Mouse (Mus musculus): ENCODE data around the gene Ccdc34. TPM values are rescaled to one million over a fixed set of nuclear protein-coding genes. Genes with fewer than 3 reads are reported as not detected.

Gene Ccdc34
- total RNA-seq, 1 experiment from 2014 or later: 15.9 TPM

DNA sequence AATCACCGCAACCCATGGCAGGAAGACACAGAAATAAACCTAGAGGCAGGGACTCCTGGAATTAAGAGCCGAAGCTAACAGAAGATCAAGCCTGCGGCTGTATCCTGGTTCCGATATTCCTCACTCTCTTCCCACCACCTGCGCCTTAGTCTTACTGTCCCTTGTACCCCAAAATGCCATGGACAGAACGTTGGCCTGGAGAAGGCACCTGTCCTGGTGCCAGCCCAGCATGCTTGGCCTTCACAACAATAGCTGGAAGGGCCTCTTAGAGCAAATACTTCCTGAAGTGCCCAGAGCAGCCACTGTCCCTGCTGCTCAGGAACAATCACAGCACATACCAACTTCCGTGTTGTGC lies 162.7 kb downstream of the Ccdc34 start:
- peak; percentile 14 for DNase-seq

DNA sequence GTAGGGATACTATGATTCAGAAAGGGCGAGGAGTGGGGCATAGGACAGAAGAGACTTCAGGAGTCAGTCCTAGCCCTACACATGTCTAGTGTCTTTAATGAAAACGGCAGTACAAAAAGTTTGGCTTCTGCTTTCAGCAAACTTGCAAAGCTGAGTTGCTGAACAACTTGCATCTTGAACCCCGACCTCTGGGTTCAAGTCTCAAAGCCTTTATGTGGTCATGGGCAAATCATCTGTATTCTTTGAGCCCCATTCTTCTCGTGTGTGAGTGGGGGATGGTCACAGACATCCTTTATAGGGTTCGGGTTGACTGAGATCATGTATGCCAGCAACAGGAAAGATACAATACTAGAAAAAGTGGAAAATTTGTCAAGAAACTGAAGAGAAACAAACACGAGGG lies 164.0 kb downstream of the Ccdc34 start:
- DNase-seq: no peak

DNA sequence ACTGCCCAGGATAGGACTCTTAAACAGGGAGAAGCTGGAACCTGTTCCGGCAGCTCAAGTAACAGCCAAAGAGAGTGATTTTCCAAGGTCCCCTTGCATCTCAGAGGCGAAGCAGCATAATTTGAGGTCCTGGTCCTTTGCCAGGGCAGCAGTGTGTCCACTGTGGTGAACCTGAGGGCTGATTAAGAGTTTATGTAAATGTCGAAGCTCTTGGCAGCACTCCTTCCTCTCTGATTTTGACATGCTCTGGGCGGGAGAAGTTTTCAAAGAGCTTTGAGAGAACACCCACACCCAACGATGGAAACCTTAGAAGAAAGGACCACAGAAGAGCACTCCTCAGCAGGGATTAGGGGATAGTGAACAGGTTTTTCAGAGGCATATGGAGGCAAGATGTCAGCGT lies 164.6 kb downstream of the Ccdc34 start:
- DNase-seq: no peak

DNA sequence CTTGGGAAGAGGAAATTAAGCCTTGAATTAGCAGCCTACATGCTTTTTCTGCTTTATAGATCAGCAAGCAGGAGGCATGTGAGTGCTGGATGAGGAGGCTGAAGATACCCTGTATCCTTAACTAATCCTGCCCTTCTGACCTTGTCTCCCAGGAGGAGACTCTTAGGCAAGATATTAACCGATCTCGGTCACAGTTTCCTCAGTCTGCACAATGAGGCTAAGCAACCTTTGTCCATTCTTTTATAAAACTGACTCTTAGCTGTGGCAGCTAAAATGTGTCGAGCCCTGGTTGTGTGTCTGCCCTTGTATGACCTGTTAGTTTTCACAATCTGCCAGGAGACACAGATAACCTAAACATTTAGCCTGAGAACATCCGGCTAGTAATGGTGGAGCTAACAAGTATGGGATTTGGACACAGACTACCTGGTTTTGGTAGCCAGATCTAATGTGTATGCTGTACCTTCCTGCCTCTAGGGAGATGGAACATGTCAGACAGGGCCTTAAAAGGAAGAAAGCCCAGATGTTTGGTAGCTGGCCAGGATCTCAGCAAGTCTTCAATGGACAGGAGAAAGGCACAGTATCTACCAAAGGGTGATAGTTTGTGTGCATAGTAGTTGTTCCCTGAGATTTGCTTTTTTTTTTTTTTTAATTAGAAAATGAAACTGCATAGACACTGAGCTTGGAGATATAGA lies 165.3 kb downstream of the Ccdc34 start:
- no peak for DNase-seq

DNA sequence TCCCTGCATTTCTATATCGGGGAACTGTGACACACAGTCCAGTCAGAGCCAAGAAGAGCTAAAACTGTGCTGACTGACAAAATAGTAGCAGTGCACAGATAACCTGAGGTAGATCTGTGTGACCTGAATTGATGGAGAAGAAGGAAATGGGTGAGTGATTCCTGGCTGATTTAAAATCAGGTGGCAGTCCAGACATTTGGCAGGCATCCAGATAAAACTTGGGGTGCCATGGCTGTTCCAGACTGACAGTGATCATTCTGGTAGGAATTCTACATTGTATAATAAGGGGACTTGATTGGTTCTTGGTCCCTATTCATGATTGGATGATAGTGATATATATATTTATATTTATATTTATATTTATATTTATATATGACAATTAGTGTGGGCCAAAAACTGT lies 166.5 kb downstream of the Ccdc34 start:
- DNase-seq: no peak

DNA sequence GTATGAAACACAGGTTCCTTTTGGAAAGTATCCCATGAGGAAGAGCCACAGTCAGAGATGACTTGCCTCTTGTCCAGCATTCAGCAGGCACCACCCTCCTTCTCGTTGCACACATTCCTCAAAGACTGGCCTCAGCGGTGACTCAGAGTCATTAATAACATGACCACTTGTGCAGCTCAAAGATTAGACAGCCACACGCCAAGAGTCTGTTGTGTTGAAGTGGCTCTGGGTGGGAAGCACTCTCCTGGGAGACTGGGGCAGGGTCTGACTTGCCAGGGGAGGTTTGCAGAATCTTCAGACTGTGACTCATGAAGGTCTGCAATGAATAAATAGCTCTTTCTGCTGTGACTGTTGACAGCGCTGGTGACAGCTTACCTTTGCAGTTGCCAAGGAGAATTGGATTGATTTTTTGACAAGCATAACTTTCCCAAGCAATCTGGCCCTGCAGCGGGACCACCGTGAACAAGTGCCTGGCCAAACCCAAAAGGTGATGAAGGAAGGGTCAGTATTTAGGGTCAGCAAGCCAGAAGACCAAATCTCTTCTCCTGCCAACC lies 168.9 kb downstream of the Ccdc34 start:
- DNase-seq: peak; percentile 66

DNA sequence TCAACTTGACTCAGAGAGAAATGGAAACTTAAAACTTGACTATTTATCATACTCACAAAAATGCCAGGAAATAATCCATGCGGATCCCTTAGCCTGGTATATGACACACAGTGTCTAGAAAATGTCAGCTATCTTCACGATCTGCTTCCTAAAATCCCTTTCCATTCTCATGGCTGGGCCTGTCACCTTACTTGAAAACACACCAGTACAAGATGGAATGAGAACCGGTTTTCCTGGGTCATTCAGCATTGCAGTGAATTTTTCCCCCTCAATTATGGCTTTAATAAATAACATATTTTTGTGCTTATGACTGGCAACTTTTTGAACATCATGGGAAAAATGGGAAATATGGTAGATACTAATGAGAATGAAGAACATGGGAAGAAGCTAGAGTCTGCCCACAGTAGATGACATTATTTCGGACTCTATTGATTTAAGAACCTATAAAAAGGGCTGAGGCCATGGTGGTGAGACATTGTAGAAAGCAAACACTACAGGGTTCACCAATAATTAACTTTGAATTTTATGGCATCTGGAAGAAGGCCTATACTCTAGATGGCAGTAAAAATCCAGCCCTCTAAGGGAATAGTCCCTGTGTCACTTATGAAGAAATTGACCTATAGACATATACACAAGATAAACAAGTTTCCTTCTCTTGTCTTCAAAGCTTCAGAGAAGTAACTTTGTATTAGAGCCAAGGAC lies 171.2 kb downstream of the Ccdc34 start:
- DNase-seq: no peak

DNA sequence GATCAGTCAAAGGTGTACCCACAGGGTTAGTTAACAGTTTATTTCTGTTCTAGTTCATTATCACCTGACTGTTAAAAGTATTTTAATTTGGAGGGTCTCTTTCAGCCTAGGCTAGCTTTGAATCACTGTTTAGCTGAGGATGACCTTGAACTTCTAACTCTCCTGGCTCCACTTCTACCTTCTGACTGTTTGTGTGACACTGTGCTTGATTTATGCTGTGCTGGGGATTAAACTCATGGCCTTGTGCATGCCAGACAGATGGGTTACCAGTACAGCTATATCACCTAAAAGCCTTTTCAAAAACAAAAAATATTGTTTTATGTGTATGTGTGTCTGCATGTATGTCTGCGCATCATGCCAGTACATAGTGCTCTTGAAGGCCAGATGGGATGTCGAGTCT lies 172.8 kb downstream of the Ccdc34 start:
- DNase-seq: no peak

DNA sequence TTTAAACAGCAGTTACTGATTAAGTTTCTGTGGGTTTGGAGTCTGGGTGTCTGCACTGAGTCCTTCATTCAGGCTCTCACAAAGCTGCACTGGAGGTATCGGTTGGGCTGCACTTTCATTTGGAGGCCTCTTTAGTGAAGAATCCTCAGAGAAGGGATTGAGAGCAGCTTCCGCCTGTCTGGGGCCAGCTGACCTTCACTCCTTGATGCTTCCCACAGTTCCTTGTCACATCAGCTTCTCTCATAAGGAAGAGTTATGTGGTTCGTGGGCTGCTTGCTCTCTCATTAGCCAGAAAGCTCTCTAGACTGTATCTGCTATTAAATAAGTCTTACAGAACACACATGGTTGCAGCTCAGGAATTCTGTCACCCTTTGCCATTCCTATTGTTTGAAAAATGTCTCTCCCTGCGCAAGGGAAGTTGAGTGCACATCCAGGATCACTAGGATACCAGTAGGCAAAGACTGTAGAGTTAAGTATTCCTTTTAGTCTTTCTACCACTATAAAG lies 173.6 kb downstream of the Ccdc34 start:
- no peak for DNase-seq

DNA sequence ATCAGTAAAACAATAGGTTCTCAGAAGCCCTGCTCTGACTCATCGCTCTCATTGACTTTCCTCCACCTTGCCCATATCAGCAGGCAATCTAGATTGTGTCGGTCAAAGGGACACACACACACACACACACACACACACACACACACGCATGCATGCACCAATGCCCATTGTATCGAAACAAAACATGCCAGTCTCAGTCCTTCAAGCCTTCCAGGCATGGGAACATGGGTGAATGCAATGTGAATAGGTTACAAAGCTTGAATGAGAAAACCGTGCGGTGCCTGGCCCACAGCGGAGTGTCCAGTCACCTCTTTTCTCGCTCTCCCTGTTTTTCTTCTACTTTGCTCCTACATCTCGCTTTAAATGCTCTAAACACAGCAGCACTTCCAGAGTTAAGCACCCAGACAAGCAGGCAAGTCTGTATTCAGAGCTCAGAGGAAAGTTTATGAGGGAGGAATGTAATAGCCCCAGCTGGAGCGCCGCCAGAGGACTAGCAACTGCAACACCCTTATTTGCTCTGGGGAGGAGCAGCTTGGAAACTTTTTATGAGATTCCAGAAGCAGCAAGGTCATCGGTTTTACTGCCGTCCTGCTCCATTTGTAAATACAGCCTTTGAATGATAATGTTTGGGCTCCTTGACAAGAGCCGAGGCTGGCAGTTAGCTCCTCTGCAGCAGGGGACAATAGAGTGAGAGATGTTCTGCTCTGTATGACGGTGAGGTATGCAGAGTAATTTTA lies 174.5 kb downstream of the Ccdc34 start:
- peak; percentile 89 for DNase-seq

DNA sequence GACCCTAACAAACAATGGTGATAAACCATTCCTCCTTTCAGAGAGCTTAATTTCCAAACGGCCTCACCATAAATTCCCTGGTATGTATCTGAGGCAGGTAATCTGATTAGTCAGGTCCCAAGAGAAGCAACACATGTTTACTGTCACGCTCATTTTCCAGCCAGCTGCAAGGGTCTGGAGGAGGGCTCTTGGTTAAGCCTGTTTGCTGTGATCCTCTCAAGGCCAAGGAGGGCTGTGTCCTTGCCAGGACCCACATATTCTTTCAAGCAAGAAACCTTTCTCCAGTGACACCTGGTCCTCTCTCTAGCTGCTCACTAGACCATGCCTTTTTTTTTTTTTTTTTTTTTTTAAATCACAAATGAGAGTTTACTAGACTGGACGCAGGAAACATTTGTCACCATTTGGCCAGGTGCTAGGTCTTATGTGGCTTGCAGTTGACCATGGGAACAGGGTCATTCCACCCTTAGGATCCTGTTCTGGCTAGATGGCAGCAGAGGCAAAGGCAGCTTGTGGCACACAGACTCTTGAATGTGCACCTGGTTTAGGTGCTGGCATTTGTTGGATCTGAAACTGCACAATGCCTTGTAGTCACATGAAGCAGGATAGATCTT lies 175.2 kb downstream of the Ccdc34 start:
- no peak for DNase-seq

DNA sequence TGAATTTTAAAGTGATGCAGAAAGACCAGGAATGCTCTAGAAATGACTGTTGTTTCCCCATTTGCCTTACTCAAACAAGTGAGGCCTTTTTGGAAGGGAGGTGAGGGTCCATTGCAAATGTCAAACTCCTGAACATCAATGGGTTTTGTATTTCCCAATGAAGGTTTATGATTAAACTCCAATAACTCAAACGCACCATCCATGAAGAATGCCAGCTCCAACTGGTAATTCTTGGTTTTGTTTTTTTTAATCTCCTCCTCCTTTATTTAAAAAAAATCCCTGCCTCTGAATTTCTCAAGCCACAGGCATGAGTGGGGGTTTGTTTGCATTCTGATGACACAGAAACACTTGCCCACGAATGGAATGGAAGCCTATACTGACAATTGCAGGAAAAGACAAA lies 178.9 kb downstream of the Ccdc34 start:
- DNase-seq: no peak

DNA sequence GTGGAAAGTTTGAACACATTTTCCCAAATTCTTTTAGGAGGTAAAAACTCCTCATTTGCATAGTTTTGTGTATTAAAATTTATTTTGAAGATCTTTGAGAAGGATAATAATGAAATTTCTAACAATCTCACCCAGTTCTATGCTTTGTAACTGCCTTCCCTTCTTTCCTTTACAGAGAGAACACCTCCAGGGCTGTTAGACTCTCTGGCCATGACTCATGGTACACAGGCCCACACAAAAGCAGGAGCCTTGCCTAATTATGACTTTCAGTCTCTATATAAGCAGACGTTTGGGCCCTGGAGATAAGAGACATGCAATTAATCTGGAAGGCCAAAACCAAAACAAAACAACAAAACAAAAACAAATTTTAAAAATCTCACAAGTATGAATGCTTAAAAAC lies 182.0 kb downstream of the Ccdc34 start:
- DNase-seq: no peak

DNA sequence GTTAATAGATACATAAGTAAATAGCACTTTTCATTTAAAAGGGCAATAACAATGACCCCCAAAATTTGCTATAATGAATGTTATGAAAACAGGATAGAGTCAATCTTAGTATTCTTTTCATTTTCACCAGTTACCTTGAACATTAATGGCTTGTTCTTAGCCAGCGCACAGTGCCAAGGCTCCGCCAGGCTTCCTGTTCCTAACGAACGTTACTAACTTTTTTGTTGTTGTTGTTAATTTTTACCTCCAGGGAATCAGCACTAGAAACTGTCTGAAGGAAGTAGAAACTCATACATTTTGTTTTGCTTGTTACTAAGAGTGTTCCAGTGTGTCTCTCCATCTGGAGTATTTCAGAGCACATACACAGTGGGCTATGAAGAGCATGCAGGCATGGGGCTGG lies 184.2 kb downstream of the Ccdc34 start:
- no peak for DNase-seq

DNA sequence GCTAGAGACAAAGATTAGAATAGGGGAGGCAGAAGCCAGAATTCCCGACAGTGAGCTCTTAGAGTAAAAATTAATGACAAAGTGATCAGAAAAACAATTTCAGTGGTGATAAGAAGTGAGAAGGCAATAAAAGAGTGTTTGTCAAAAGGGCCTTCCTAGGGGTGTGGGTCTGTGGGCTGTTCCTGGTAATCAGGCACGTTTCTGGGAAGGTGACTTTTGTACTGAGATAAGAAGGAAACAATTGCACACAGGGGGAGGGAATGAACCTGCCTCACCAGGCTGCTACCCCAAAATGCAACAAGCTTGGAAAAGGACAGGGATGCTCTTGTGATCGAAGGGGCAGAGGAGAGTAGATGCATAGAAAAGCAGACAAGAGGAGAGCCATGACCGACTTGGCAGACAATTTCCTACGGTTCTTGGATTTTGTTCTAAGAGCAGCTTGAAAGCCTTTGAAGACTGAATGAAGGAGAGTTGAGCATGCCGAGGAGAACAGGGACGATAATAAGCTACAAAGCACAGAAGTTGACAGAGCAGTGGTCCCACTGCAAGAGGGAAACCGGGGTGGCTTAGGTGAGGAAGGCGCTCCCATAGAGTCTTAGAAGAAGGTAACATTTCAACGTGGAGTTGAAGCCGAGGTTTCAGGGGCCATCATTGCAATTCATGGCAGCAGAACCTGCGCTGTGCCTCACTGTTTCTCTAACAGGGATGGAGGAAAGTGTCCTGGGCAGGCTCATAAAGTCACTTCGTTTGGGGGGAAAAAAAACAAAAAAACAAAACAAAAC lies 185.3 kb downstream of the Ccdc34 start:
- no peak for DNase-seq

DNA sequence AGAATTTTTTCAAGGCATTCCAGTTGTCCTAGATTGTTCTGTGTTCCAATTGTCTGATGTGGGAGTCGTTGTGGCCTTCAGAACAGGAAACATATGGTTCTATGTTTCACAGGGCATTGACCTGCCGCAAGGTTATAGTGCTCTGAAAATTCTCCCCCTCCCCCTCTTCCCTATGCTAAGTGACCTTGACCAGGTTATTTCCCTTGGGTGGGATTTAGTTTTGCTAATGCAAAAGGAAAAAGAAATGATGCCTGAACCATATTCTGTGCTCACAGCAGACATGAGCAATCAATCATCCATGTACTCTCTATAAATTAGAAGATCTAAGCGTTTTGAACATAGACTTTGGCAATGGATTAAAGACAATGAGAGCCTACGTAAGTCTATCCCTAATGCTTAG lies 186.6 kb downstream of the Ccdc34 start:
- DNase-seq: no peak

DNA sequence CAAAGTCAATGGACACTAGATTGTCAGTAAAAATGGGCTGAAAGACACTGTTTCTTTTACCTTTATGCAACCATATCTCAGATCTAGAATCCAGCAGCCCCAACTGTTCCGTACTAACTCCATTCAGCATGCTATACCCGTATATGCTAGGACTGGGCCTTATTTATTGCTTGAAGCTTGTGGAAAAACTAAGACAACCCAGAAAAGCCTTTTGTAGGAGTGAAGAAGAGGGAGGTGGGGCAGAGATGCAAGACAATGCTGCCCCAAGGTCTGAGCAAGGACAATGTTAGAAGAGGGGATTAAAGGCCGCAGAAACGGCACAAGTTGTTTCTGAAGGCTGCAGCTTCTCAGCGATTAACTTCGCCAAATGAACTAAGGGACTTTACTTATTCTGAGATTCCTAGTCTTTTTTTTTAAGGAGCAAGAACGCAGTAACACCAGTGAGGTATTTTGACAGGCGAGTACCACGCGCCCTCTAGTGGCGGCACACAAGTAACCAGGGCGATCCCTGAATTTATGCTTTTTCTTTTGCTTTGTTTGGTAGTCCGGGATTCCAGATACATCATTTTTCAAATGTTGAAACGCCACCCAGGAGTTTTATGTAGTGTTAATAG lies 187.2 kb downstream of the Ccdc34 start:
- DNase-seq: peak; percentile 84

DNA sequence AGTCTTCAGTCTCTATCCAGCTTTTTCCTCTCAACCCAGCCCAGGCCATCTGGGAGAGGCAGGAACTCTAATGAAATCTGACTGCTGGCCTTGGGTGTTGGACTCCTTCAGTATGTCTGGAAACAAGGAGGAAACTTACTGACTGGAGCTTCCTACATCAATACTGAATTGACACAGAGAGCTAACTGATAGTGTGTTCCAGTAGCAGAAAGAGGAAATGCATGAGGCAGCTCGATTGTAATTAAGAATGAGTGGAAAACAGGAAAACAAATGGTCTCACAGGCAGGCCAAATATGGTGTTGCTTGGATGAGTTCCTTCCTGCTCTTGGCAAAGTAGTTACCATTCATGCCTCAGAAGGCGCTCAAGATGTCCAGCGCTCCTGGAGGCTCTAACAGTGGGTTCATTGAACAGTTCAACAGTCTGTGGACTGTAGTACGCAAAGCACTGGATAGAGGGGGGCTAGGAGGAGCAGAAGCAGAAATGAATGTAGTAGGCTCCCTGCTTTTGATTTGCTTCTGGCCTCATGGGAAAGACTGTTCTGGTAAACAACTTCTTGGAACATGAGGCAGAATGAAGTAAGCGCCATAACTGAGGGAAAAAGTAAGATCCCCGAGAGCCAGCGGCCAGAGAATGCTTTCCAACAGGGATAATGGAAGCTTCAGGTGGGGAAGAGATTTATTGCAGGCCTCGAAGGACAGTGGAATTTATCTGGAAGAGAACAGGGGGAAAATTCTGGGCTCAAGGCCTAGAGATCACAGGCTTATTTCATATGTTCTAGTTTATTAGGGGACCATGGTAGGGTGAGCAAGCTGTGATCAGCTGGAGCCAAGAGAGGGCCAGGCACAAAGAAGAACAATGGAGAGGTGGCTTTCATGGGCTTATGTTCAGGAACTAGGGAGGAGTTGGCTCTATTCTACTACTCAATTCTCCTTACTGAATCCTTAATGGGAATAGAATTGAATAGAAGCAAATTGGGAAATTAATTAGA lies 193.2 kb downstream of the Ccdc34 start:
- DNase-seq: no peak

DNA sequence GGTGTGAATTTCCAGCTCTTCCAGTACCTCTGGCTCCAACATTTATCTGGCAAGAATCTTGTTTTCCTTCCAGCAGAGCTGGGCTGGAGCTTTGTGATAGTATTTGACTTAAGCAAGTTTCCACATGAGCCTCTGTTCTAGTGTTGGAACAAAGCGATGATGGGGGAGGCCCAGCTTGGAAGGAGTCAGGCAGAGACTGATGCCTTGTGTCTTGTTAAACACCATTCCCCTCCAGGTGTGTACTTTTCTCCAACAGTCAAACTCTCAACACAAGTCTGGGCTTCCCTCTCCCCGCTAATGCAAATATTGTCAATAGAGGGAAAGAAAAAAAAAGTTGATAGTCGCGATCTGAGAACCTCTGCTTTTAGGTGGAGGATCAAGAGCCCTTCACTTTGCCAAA lies 196.7 kb downstream of the Ccdc34 start:
- DNase-seq: no peak
